Mouse (Mus musculus) lung, adult 2 months (tissue): ENCODE measurements at regions not wholly inside any gene's neighbourhood (a gene's known extent, or its start where the extent isn't known, plus 50 kb on each side); places are given as distances from the start of the nearest gene placed in this dataset.

Experiments used
- DNase-seq: peaks from one replicate; pipeline ENCODE4 v3.0.0; 2022
- H3K4me1 ChIP-seq: fragments of 200-500 bp; 2 replicates; pipeline ENCODE4 v1.6.1; 2011; ENCODE audit warnings: low read length; ENCODE audit not compliant: control insufficient read depth, insufficient read depth
- H3K4me3 ChIP-seq: fragments of 200-500 bp; replicated peaks from 2 replicates; pipeline ENCODE3; 2011; ENCODE audit warnings: low read depth, mild to moderate bottlenecking, control low read depth, low read length; ENCODE audit errors: extremely low read depth
- CTCF ChIP-seq: fragments of 200-500 bp; IDR thresholded peaks from 2 replicates; pipeline ENCODE4 v1.5.1; 2011; ENCODE audit warnings: mild to moderate bottlenecking, low read length, control low read depth; ENCODE audit not compliant: insufficient read depth
- POLR2A ChIP-seq: fragments of 200-500 bp; IDR thresholded peaks from 2 replicates; pipeline ENCODE4 v1.6.1; 2011; ENCODE audit warnings: low read depth, mild to moderate bottlenecking, control low read depth, low read length, borderline replicate concordance; ENCODE audit errors: extremely low read depth
- WGBS: fragments of 180-500 bp; shearing (Covaris S2); methylation state at CpG from one replicate; pipeline ENCODE4 v1.1.7; 2018; 5-methylcytosine and 5-hydroxymethylcytosine counted together

DNA sequence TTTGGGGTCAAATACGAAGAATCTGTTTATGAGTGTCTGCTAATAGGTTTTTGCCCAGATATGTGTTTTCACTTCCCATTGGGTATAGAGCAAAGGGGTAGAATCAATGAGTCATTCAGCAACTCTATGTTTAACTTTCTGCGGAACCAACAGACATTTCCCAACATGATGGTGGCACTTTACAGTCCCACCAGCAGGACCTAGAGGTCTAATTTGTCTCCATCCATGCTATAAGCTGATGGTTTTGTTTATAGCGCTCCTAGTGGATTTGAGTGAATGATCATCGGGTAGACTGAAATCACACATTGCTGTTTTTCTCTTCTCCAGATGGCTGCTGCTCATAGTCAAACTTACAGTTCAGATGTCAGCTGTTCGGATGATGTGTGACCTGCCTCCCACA lies 99.7 kb upstream of the Arid5b start:
- no peak for DNase-seq
- Histone ChIP-seq H3K4me1 (no peaks in the 10 kb centered on the region), H3K4me3 (no peak overlapping the region)
- WGBS, result 89% methylated on average over 5 of the region's 5 CpGs
- TF ChIP-seq CTCF (no peak), POLR2A (no peak)

DNA sequence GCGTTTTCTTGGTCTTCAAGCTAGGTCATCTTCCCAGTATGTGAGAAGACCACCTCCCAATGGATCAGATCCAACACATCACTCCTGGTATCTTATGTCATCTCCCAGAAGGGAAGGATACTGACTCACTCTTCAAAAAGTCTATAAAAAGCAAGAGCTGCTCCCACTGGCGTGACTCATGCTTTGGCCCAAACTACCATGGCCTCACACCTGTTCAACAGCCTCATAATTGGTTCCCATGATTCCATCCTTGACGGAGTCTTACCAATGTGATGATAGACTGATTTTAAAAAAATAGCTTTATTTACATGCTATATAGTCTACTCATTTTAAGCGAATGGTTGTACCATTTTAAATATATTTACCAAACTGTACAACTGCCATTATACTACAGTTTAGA lies 98.9 kb upstream of the Arid5b start:
- WGBS, result 95% methylated on average over 4 of the region's 4 CpGs
- TF ChIP-seq CTCF, result no peak
- TF ChIP-seq POLR2A, result no peak
- Histone ChIP-seq H3K4me1 (no peaks in the 10 kb centered on the region), H3K4me3 (no peak overlapping the region)
- no peak for DNase-seq

DNA sequence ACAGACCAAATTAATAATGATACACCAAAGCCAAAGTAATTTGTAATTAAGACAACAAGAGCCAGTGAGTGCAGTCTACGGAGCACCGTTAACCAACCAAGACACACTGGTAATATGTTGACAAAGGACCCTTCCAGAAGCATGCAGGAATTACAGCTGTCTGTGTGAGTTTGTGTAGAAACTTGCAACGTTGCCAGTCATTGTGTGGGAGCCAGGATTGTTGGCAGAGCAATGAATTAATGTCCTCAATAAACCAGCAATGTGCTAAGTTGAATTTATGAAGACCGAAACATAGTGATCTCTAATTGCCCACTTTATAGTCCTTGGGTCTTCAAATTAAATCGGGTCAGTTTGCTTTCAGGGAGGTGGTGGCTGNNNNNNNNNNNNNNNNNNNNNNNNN lies 95.3 kb upstream of the Arid5b start:
- 55% methylated on average over 5 of the region's 5 CpGs for whole genome bisulfite sequencing
- no peak overlapping the region for H3K4me3 ChIP-seq
- DNase-seq, result no peak

DNA sequence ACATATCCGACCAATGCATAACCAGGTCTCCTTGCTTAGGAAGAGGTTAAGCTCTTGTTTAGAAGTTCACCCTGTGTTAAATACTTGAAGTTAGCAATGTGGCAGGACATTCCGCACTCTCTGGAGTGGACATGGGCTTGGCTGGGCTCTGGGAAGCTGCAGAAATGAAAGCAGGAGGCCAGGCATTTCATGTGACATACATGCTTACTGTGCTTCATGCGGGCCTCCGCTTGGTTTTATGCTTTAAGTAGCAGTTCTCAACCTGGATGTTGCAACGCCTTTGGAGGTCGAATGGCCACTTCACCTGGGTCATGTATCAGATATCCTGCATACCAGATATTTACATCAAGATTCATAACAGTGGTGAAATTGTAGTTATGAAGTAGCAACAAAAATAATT lies 93.2 kb upstream of the Arid5b start:
- Histone ChIP-seq H3K4me3 (no peak overlapping the region), H3K4me1 (no peaks in the 10 kb centered on the region)
- DNase-seq, result no peak
- TF ChIP-seq POLR2A (no peak), CTCF (no peak)
- 77% methylated on average over 6 of the region's 6 CpGs for WGBS

More for the DNA sequence above, 95.3 kb upstream of the Arid5b start:
- TF ChIP-seq CTCF (no peak), POLR2A (no peak)
- H3K4me1 ChIP-seq, result no peaks in the 10 kb centered on the region

DNA sequence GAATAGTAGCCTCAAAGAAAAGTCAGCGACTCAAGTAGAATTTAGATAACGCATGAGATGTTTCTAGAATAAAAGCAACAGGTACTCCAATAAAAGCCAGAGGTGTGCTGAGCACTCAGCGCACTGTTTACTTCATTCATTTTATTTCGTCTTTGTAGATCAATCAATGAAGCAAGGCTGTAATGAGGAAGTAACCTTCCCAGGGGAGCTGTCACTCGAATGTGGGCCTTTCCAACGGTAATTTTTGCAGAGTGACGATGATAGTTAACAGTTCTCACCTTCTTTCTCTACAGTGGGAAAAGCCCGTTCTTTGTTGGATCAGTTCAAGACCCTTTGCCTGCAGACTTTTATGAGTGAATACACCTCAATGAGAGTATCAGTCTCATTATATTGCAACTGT lies 92.4 kb upstream of the Arid5b start:
- no peak for DNase-seq
- 91% methylated on average over 8 of the region's 8 CpGs for WGBS
- no peaks in the 10 kb centered on the region for H3K4me1 ChIP-seq
- no peak for TF ChIP-seq POLR2A
- no peak for TF ChIP-seq CTCF
- no peak overlapping the region for H3K4me3 ChIP-seq

DNA sequence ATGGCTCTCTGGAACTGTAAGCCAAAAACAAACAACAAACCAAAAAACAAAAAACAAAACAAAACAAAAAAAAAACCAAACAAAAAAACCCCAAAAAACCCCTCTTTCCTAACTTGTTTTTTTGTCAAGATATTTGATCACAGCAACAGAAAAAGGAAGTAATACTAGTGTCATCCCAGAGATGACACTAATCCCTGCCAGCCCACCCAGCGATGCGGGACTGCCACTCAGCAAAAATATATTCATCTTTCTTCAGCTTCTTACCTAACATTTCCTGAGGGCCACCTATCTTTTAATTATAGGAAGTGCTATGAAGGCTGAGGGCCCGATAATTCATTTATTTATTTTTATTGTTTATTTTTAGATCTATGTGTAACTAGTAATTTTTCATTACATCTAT lies 88.3 kb upstream of the Arid5b start:
- no peak overlapping the region for H3K4me3 ChIP-seq
- no peaks in the 10 kb centered on the region for H3K4me1 ChIP-seq
- TF ChIP-seq CTCF (no peak), POLR2A (no peak)
- DNase-seq, result no peak
- 83% methylated on average over 3 of the region's 3 CpGs for whole genome bisulfite sequencing

DNA sequence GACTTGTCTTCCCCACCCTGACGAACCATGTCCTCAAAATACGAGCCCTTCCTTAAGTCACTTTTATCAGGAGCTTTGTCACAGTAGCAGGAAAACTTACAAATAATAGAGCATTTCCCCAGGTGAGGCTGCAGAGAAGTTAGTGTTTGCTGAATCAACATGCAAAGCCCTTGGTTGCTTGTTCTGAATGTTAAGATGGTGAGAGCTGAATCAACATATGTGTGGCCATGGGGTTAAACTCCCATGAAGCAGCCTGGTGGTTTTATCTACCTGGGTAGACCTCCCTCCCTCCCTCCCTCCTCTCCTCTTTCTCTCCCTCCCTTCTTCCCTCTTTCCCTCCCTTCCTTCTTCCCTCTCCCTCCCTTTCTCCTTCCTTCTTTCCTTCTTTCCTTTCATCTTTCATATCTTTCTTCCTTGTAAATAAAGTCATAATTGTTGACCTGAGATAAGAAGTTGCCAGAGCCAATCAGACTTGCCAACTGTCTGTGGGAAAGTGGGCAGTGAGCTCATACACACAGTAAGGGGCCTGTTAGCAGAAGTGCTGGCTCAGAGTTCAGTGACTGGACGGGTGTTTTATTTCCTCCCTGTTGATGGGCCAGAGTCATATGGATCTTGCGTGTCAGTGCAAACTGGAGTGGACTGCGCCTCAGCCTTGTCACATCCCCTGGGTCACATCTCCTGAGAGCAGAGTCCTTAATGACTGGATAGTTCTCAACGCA lies 82.4 kb upstream of the Arid5b start:
- 56% methylated on average over 6 of the region's 6 CpGs for WGBS
- TF ChIP-seq CTCF, result no peak
- H3K4me1 ChIP-seq, result peaks cover 3% of the 10 kb centered on the region
- DNase-seq, result no peak
- H3K4me3 ChIP-seq, result no peak overlapping the region

DNA sequence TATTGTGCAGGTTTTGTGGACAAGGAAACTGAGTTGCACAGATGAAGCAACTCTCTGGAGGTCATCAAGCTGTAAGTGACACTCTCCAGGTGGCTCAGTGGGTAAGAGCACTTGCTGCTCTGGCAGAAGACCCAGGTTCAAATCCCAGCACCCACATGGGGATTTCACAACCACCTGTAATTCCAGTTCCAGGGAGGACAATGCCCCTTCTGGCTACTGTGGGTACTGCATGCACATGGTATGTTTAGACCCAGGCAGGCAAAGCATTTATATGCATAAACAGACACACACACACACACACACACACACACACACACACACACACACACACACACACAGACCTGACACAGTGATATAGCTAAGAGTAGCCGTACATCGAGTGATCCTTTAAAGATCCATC lies 80.6 kb upstream of the Arid5b start:
- WGBS, result 99% methylated on average over 2 of the region's 2 CpGs
- Histone ChIP-seq H3K4me1 (peaks cover 3% of the 10 kb centered on the region), H3K4me3 (no peak overlapping the region)
- no peak for DNase-seq
- TF ChIP-seq POLR2A (no peak), CTCF (no peak)

DNA sequence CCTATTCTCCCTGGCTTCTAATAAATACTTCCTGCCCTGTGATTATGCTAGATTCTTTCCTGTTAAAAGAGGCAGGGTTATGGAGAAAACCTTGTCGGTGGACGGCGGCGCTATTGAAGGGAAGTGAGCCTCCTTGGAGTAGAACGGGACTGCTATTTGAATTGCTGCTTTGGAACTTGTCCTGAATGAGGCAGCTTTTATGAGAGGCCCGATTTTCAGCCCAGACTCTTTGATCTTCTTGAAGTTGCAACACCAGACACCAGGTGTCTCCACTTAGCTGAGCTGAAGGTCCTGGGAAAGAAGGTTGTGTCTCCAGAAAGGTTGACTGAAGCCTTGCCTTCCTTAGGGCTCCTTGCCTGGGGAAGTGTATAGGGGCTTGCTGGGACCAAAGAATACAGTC lies 78.4 kb upstream of the Arid5b start:
- 20% methylated on average over 6 of the region's 6 CpGs for WGBS
- H3K4me1 ChIP-seq, result peaks cover 3% of the 10 kb centered on the region
- no peak for DNase-seq
- TF ChIP-seq CTCF, result peak; percentile 16; the same call in 1 of the 2 replicates
- TF ChIP-seq POLR2A, result no peak
- no peak overlapping the region for H3K4me3 ChIP-seq

DNA sequence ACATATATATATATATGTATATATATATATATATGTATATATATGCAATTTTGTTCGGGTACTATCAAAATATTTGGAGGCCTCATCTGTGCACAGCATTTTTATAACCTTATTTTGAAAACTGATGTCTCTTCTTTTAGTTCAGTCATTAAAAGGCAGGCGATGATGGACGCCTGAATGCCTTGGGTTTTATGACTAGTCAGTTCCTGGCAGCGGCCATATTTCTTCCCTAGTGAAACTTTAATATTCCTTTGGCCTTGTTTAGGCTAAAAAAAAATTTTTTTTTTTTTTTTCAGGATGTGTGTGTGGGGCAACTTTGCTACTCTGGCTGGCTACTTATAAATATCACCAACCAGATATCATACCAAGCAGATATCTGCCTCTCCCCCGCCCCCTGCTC lies 78.0 kb upstream of the Arid5b start:
- WGBS, result 73% methylated on average over 5 of the region's 5 CpGs
- Histone ChIP-seq H3K4me1 (peaks cover 3% of the 10 kb centered on the region), H3K4me3 (no peak overlapping the region)
- DNase-seq, result no peak
- TF ChIP-seq POLR2A (no peak), CTCF (no peak)
